Comparison of ENCODE assay signal across 16 mouse cellular contexts in genomic region chr13:26933838-26934237, GRCm38 (mm10).
A peak's percentile ranks its signal among the peaks of the same experiment; 100 is the strongest.
DNase-seq lines count a peak whose midpoint lies in the region; ATAC-seq lines count a peak whose summit lies in the region.
"Had no signal": no experiment of that assay in that cellular context is flagged by ENCODE, and none has a peak within 500 bp of the region (broad histone marks: within the 10 kb centered on the region; RNA-seq: fewer than 3 reads in every experiment).

No protein-coding gene starts in this region.

- ATAC-seq in forebrain, embryonic 12.5 days (ENCODE audit: low FRiP score), result no peak
- no peak for ATAC-seq in kidney, embryonic 16.5 days (ENCODE audit: low FRiP score, low TSS enrichment)
- no peak for ATAC-seq in hindbrain, embryonic 13.5 days (ENCODE audit: low FRiP score)

- no peak for DNase-seq in forebrain, embryonic 10.5 days (ENCODE audit: extremely low spot score, low spot score)
- DNase-seq in kidney, postnatal 36 days, result no peak
- peak; percentile 59 for DNase-seq in embryo, embryonic 10 days (ENCODE audit: low spot score)
- DNase-seq in Muller cell, postnatal 12 days (ENCODE audit: inconsistent ontology term), result no peak
- no peak for DNase-seq in B cell, adult 2 months
- DNase-seq: adrenal gland, postnatal 25 days; cerebellum, adult 2 months; heart, postnatal 4 days; kidney, adult 11 months; thymus, adult 18-20 months had no signal

- peak overlapping the region; percentile 70 for H3K27ac ChIP-seq in forebrain, embryonic 10.5 days
- no peak overlapping the region for H3K27ac ChIP-seq in forebrain, embryonic 12.5 days
- H3K27ac ChIP-seq in kidney, embryonic 16.5 days (ENCODE audit: low read length), result peak overlapping the region; percentile 38; the same call in 1 of the 2 replicates
- H3K27ac ChIP-seq in hindbrain, embryonic 13.5 days, result peak overlapping the region; percentile 52; the same call in 1 of the 2 replicates
- H3K27ac ChIP-seq: limb, embryonic 15.5 days had no signal

- no peaks in the 10 kb centered on the region for H3K36me3 ChIP-seq in forebrain, embryonic 10.5 days (replicated peaks)
- H3K36me3 ChIP-seq in forebrain, embryonic 12.5 days (replicated peaks), result no peaks in the 10 kb centered on the region
- H3K36me3 ChIP-seq in kidney, embryonic 16.5 days (ENCODE audit: insufficient read depth, low read length), result no peaks in the 10 kb centered on the region
- H3K36me3 ChIP-seq in hindbrain, embryonic 13.5 days, result no peaks in the 10 kb centered on the region
- H3K36me3 ChIP-seq: heart, embryonic 12.5 days; limb, embryonic 15.5 days; neural tube, embryonic 12.5 days had no signal

- no peak overlapping the region for H3K9ac ChIP-seq in forebrain, embryonic 12.5 days
- H3K9ac ChIP-seq in kidney, embryonic 16.5 days (replicated peaks; ENCODE audit: low read length), result no peak overlapping the region
- no peak overlapping the region for H3K9ac ChIP-seq in hindbrain, embryonic 13.5 days
- H3K9ac ChIP-seq: heart, embryonic 12.5 days; limb, embryonic 15.5 days; neural tube, embryonic 12.5 days had no signal

- H3K4me2 ChIP-seq in forebrain, embryonic 12.5 days, result no peak overlapping the region
- H3K4me2 ChIP-seq in kidney, embryonic 16.5 days (replicated peaks; ENCODE audit: low read depth, low read length), result no peak overlapping the region
- no peak overlapping the region for H3K4me2 ChIP-seq in hindbrain, embryonic 13.5 days
- H3K4me2 ChIP-seq: heart, embryonic 12.5 days; limb, embryonic 15.5 days; neural tube, embryonic 12.5 days had no signal

- no peaks in the 10 kb centered on the region for H3K9me3 ChIP-seq in forebrain, embryonic 10.5 days
- H3K9me3 ChIP-seq in forebrain, embryonic 12.5 days, result no peaks in the 10 kb centered on the region
- H3K9me3 ChIP-seq in kidney, embryonic 16.5 days (ENCODE audit: low read length), result no peaks in the 10 kb centered on the region
- H3K9me3 ChIP-seq in hindbrain, embryonic 13.5 days, result no peaks in the 10 kb centered on the region
- H3K9me3 ChIP-seq: heart, embryonic 12.5 days; limb, embryonic 15.5 days; neural tube, embryonic 12.5 days had no signal

- no peak overlapping the region for H3K4me3 ChIP-seq in forebrain, embryonic 10.5 days
- no peak overlapping the region for H3K4me3 ChIP-seq in forebrain, embryonic 12.5 days (replicated peaks)
- no peak overlapping the region for H3K4me3 ChIP-seq in kidney, embryonic 16.5 days (ENCODE audit: low read length)
- H3K4me3 ChIP-seq in hindbrain, embryonic 13.5 days, result no peak overlapping the region
- H3K4me3 ChIP-seq: heart, embryonic 12.5 days; limb, embryonic 15.5 days; neural tube, embryonic 12.5 days had no signal

- peaks cover 39% of the 10 kb centered on the region for H3K4me1 ChIP-seq in forebrain, embryonic 10.5 days
- peaks cover 13% of the 10 kb centered on the region for H3K4me1 ChIP-seq in forebrain, embryonic 12.5 days
- 0 out of 2 replicates have a peak, but pooled peaks cover 4% of the 10 kb centered on the region for H3K4me1 ChIP-seq in kidney, embryonic 16.5 days (ENCODE audit: insufficient read depth, low read length)
- H3K4me1 ChIP-seq in hindbrain, embryonic 13.5 days (replicated peaks), result peaks cover 12% of the 10 kb centered on the region
- H3K4me1 ChIP-seq: limb, embryonic 15.5 days had no signal

- no peaks in the 10 kb centered on the region for H3K27me3 ChIP-seq in forebrain, embryonic 10.5 days (ENCODE audit: poor library complexity, severe bottlenecking)
- no peaks in the 10 kb centered on the region for H3K27me3 ChIP-seq in forebrain, embryonic 12.5 days
- H3K27me3 ChIP-seq in kidney, embryonic 16.5 days (ENCODE audit: insufficient read depth, low read length), result no peaks in the 10 kb centered on the region
- H3K27me3 ChIP-seq in hindbrain, embryonic 13.5 days, result no peaks in the 10 kb centered on the region
- H3K27me3 ChIP-seq: heart, embryonic 12.5 days; limb, embryonic 15.5 days; neural tube, embryonic 12.5 days had no signal

- WGBS in forebrain, embryonic 10.5 days, result 48% methylated on average over 5 of the region's 5 CpGs
- 59% methylated on average over 5 of the region's 5 CpGs for WGBS in forebrain, embryonic 12.5 days
- WGBS in kidney, embryonic 16.5 days, result 34% methylated on average over 5 of the region's 5 CpGs
- 36% methylated on average over 5 of the region's 5 CpGs for WGBS in hindbrain, embryonic 13.5 days
